Mouse (Mus musculus) ovary, adult 18-20 months (tissue): Measurements from ENCODE around the gene Cox4i2.

Source experiments
- DNase-seq: peaks from one replicate; pipeline ENCODE4 v3.0.0; 2022; ENCODE audit warnings: low spot score, mixed read lengths

Cox4i2 gene

GRCm38 (mm10) chr2:152800762-152801113 lies 46.8 kb downstream of the Cox4i2 start:
- no peak for DNase-seq

- DNase-seq = no peak
These were observed 48.3 kb downstream of the Cox4i2 start for GRCm38 (mm10) chr2:152802303-152802702.

GRCm38 (mm10) chr2:152803081-152803480 lies 49.1 kb downstream of the Cox4i2 start:
- DNase-seq = no peak

GRCm38 (mm10) chr2:152804408-152805110 lies 50.6 kb downstream of the Cox4i2 start:
- DNase-seq = no peak

GRCm38 (mm10) chr2:152805111-152805490 lies 51.1 kb downstream of the Cox4i2 start:
- no peak for DNase-seq

GRCm38 (mm10) chr2:152806037-152806436 lies 52.1 kb downstream of the Cox4i2 start:
- no peak for DNase-seq

- no peak for DNase-seq
These were observed 54.2 kb downstream of the Cox4i2 start for GRCm38 (mm10) chr2:152808178-152808577.

GRCm38 (mm10) chr2:152810158-152810941 lies 56.4 kb downstream of the Cox4i2 start:
- no peak for DNase-seq

GRCm38 (mm10) chr2:152811336-152812165 lies 57.6 kb downstream of the Cox4i2 start:
- DNase-seq = no peak

GRCm38 (mm10) chr2:152813232-152813631 lies 59.3 kb downstream of the Cox4i2 start:
- DNase-seq = no peak

- no peak for DNase-seq
These were observed 60.4 kb downstream of the Cox4i2 start for GRCm38 (mm10) chr2:152814213-152814874.
